Mouse (Mus musculus): ENCODE results near the gene Gpc6. TPM values are rescaled to one million over a fixed set of nuclear protein-coding genes. Genes with fewer than 3 reads are reported as not detected.
A peak's percentile ranks its signal among the peaks of the same experiment; 100 is the strongest.

Gpc6 gene
- polyA plus RNA-seq, 1 experiment from 2014 or later = 34.9 TPM

DNA sequence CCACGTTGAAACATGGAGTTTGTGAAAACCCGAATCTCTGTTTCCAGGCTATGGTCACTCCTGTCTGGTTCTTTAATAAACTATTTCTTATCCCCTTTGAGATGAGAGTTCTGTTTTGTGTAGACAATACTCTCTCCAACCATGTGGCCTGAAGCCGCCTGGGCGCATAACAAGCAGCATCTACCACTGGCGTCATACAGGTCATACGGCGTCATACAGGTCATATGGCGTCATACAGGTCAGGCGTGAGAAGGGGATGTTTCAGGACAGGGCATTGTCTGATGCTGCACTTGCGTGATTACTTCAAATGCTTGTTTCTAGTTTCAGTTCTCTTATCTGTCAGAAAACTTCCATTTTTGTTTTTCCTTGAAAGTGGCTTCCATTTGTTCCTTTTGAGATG lies 1079.3 kb downstream of the Gpc6 start:
- H3K4me2 ChIP-seq (ENCODE audit: low read depth, low read length) = no peak overlapping the region
- H3K9ac ChIP-seq (replicated peaks; ENCODE audit: low read length) = no peak overlapping the region
- DNase-seq (ENCODE audit: low spot score) (no peak), ATAC-seq (replicated peaks; ENCODE audit: insufficient number of reproducible peaks, low FRiP score, low TSS enrichment, low read depth) (no peak)
- H3K9me3 ChIP-seq (replicated peaks; ENCODE audit: control insufficient read depth, low read length) = no peaks in the 10 kb centered on the region
- H3K4me3 ChIP-seq (ENCODE audit: low read depth, low read length) = no peak overlapping the region
- no peak overlapping the region for H3K27ac ChIP-seq (replicated peaks; ENCODE audit: low read depth, low read length)
- peaks cover 6% of the 10 kb centered on the region; the same call in 1 of the 2 replicates for H3K27me3 ChIP-seq (ENCODE audit: control insufficient read depth, insufficient read depth, low read length)
- peaks cover 2% of the 10 kb centered on the region; the same call in 1 of the 2 replicates for H3K4me1 ChIP-seq (ENCODE audit: control insufficient read depth, insufficient read depth, low read length)
- WGBS = 90% methylated on average over 10 of the region's 10 CpGs
- no peaks in the 10 kb centered on the region for H3K36me3 ChIP-seq (replicated peaks; ENCODE audit: control insufficient read depth, insufficient read depth, low read depth, low read length)

DNA sequence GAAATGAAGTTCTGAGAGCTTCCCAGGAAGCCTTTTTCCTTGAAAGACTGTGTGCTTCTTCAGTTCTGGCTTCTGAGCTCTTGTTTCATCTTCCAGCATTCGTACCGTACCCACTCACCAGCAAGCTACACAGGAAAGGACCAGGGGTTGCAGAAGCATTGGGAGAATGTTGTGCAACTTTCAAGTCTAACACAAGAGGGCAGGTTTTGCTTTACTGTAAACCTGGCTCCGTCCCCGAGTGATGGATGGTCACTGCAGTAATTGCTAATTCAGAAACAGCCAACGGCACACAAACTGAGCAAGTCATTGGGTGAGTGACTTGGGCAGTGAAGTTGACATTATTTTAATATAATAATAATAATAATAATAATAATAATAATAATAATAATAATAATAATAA lies 1080.6 kb downstream of the Gpc6 start:
- Histone ChIP-seq H3K4me2 (ENCODE audit: low read depth, low read length) (no peak overlapping the region), H3K9me3 (replicated peaks; ENCODE audit: control insufficient read depth, low read length) (no peaks in the 10 kb centered on the region), H3K27ac (replicated peaks; ENCODE audit: low read depth, low read length) (no peak overlapping the region), H3K36me3 (replicated peaks; ENCODE audit: control insufficient read depth, insufficient read depth, low read depth, low read length) (no peaks in the 10 kb centered on the region), H3K27me3 (ENCODE audit: control insufficient read depth, insufficient read depth, low read length) (peaks cover 6% of the 10 kb centered on the region; the same call in 1 of the 2 replicates), H3K4me1 (ENCODE audit: control insufficient read depth, insufficient read depth, low read length) (peaks cover 2% of the 10 kb centered on the region; the same call in 1 of the 2 replicates), H3K4me3 (ENCODE audit: low read depth, low read length) (no peak overlapping the region), H3K9ac (replicated peaks; ENCODE audit: low read length) (no peak overlapping the region)
- ATAC-seq (replicated peaks; ENCODE audit: insufficient number of reproducible peaks, low FRiP score, low TSS enrichment, low read depth) (no peak), DNase-seq (ENCODE audit: low spot score) (peak; percentile 77)
- WGBS = 26% methylated on average over 5 of the region's 5 CpGs

- Histone ChIP-seq H3K4me2 (ENCODE audit: low read depth, low read length) (no peak overlapping the region), H3K4me1 (ENCODE audit: control insufficient read depth, insufficient read depth, low read length) (no peaks in the 10 kb centered on the region), H3K27ac (replicated peaks; ENCODE audit: low read depth, low read length) (no peak overlapping the region), H3K9ac (replicated peaks; ENCODE audit: low read length) (no peak overlapping the region), H3K9me3 (replicated peaks; ENCODE audit: control insufficient read depth, low read length) (no peaks in the 10 kb centered on the region), H3K27me3 (ENCODE audit: control insufficient read depth, insufficient read depth, low read length) (no peaks in the 10 kb centered on the region), H3K36me3 (replicated peaks; ENCODE audit: control insufficient read depth, insufficient read depth, low read depth, low read length) (no peaks in the 10 kb centered on the region), H3K4me3 (ENCODE audit: low read depth, low read length) (no peak overlapping the region)
- 80% methylated on average over 9 of the region's 9 CpGs for WGBS
- DNase-seq (ENCODE audit: low spot score) = no peak
- ATAC-seq (replicated peaks; ENCODE audit: insufficient number of reproducible peaks, low FRiP score, low TSS enrichment, low read depth) = no peak
Observed at GRCm38 (mm10) chr14:118009541-118009940, 1084.4 kb downstream of the Gpc6 start.

GRCm38 (mm10) chr14:118013237-118013636 lies 1088.1 kb downstream of the Gpc6 start:
- no peak for ATAC-seq (replicated peaks; ENCODE audit: insufficient number of reproducible peaks, low FRiP score, low TSS enrichment, low read depth)
- no peak for DNase-seq (ENCODE audit: low spot score)
- no peaks in the 10 kb centered on the region for H3K4me1 ChIP-seq (ENCODE audit: control insufficient read depth, insufficient read depth, low read length)
- no peak overlapping the region for H3K4me3 ChIP-seq (ENCODE audit: low read depth, low read length)
- no peak overlapping the region for H3K4me2 ChIP-seq (ENCODE audit: low read depth, low read length)
- 87% methylated on average over 8 of the region's 8 CpGs for WGBS
- no peaks in the 10 kb centered on the region for H3K27me3 ChIP-seq (ENCODE audit: control insufficient read depth, insufficient read depth, low read length)
- no peak overlapping the region for H3K9ac ChIP-seq (replicated peaks; ENCODE audit: low read length)
- no peaks in the 10 kb centered on the region for H3K9me3 ChIP-seq (replicated peaks; ENCODE audit: control insufficient read depth, low read length)
- no peak overlapping the region for H3K27ac ChIP-seq (replicated peaks; ENCODE audit: low read depth, low read length)
- H3K36me3 ChIP-seq (replicated peaks; ENCODE audit: control insufficient read depth, insufficient read depth, low read depth, low read length) = no peaks in the 10 kb centered on the region

- DNase-seq (ENCODE audit: low spot score) (no peak), ATAC-seq (replicated peaks; ENCODE audit: insufficient number of reproducible peaks, low FRiP score, low TSS enrichment, low read depth) (no peak)
- Histone ChIP-seq H3K4me3 (ENCODE audit: low read depth, low read length) (no peak overlapping the region), H3K9me3 (replicated peaks; ENCODE audit: control insufficient read depth, low read length) (no peaks in the 10 kb centered on the region), H3K9ac (replicated peaks; ENCODE audit: low read length) (no peak overlapping the region), H3K27me3 (ENCODE audit: control insufficient read depth, insufficient read depth, low read length) (no peaks in the 10 kb centered on the region), H3K4me1 (ENCODE audit: control insufficient read depth, insufficient read depth, low read length) (no peaks in the 10 kb centered on the region), H3K36me3 (replicated peaks; ENCODE audit: control insufficient read depth, insufficient read depth, low read depth, low read length) (no peaks in the 10 kb centered on the region), H3K4me2 (ENCODE audit: low read depth, low read length) (no peak overlapping the region), H3K27ac (replicated peaks; ENCODE audit: low read depth, low read length) (no peak overlapping the region)
- WGBS = 80% methylated on average over 5 of the region's 5 CpGs
Observed at GRCm38 (mm10) chr14:118019314-118019713, 1094.2 kb downstream of the Gpc6 start.

- Histone ChIP-seq H3K27me3 (ENCODE audit: control insufficient read depth, insufficient read depth, low read length) (no peaks in the 10 kb centered on the region), H3K9ac (replicated peaks; ENCODE audit: low read length) (no peak overlapping the region), H3K4me2 (ENCODE audit: low read depth, low read length) (no peak overlapping the region), H3K9me3 (replicated peaks; ENCODE audit: control insufficient read depth, low read length) (no peaks in the 10 kb centered on the region), H3K36me3 (replicated peaks; ENCODE audit: control insufficient read depth, insufficient read depth, low read depth, low read length) (no peaks in the 10 kb centered on the region), H3K27ac (replicated peaks; ENCODE audit: low read depth, low read length) (no peak overlapping the region), H3K4me3 (ENCODE audit: low read depth, low read length) (no peak overlapping the region), H3K4me1 (ENCODE audit: control insufficient read depth, insufficient read depth, low read length) (no peaks in the 10 kb centered on the region)
- 85% methylated on average over 10 of the region's 10 CpGs for WGBS
- DNase-seq (ENCODE audit: low spot score) (no peak), ATAC-seq (replicated peaks; ENCODE audit: insufficient number of reproducible peaks, low FRiP score, low TSS enrichment, low read depth) (no peak)
Observed at GRCm38 (mm10) chr14:118021867-118022543, 1096.9 kb downstream of the Gpc6 start.

Small RNA genes within 50 kb of the gene (microRNA-seq; reads per million reads assigned to microRNA genes)
- gene Mir6239 (ENCODE audit: borderline number of aligned reads) = not detected

Measured in embryonic facial prominence, embryonic 11.5 days (tissue).